Mouse (Mus musculus): ENCODE results near the gene Scnn1g. TPM values are rescaled to one million over a fixed set of nuclear protein-coding genes. Genes with fewer than 3 reads are reported as not detected.

Scnn1g gene
- polyA plus RNA-seq, 1 experiment from 2014 or later, result 0.91 TPM

- Histone ChIP-seq H3K4me3 (ENCODE audit: low read depth, low read length) (no peak overlapping the region), H3K9me3 (ENCODE audit: control insufficient read depth, low read depth, low read length) (no peaks in the 10 kb centered on the region), H3K9ac (replicated peaks; ENCODE audit: low read depth, low read length) (no peak overlapping the region), H3K27me3 (ENCODE audit: control insufficient read depth, insufficient read depth, low read length) (no peaks in the 10 kb centered on the region), H3K4me1 (ENCODE audit: control insufficient read depth, insufficient read depth, low read length) (no peaks in the 10 kb centered on the region), H3K36me3 (ENCODE audit: control insufficient read depth, insufficient read depth, low read length) (no peaks in the 10 kb centered on the region), H3K27ac (ENCODE audit: low read length) (no peak overlapping the region), H3K4me2 (replicated peaks; ENCODE audit: low read depth, low read length) (no peak overlapping the region)
- no peak for ATAC-seq (ENCODE audit: insufficient number of reproducible peaks, insufficient read depth, low FRiP score, low read depth)
- WGBS, result 77% methylated on average over 5 of the region's 5 CpGs
Measured at GRCm38 (mm10) chr7:121750244-121750643, 16.0 kb downstream of the Scnn1g start.

- Histone ChIP-seq H3K4me3 (ENCODE audit: low read depth, low read length) (no peak overlapping the region), H3K4me2 (replicated peaks; ENCODE audit: low read depth, low read length) (no peak overlapping the region), H3K9me3 (ENCODE audit: control insufficient read depth, low read depth, low read length) (no peaks in the 10 kb centered on the region), H3K36me3 (ENCODE audit: control insufficient read depth, insufficient read depth, low read length) (no peaks in the 10 kb centered on the region), H3K27me3 (ENCODE audit: control insufficient read depth, insufficient read depth, low read length) (no peaks in the 10 kb centered on the region), H3K27ac (ENCODE audit: low read length) (no peak overlapping the region), H3K4me1 (ENCODE audit: control insufficient read depth, insufficient read depth, low read length) (no peaks in the 10 kb centered on the region), H3K9ac (replicated peaks; ENCODE audit: low read depth, low read length) (no peak overlapping the region)
- WGBS, result 54% methylated on average over 8 of the region's 8 CpGs
- no peak for ATAC-seq (ENCODE audit: insufficient number of reproducible peaks, insufficient read depth, low FRiP score, low read depth)
Measured at GRCm38 (mm10) chr7:121754748-121755147, 20.5 kb downstream of the Scnn1g start.

- Histone ChIP-seq H3K9me3 (ENCODE audit: control insufficient read depth, low read depth, low read length) (no peaks in the 10 kb centered on the region), H3K27me3 (ENCODE audit: control insufficient read depth, insufficient read depth, low read length) (no peaks in the 10 kb centered on the region), H3K36me3 (ENCODE audit: control insufficient read depth, insufficient read depth, low read length) (no peaks in the 10 kb centered on the region), H3K4me2 (replicated peaks; ENCODE audit: low read depth, low read length) (no peak overlapping the region), H3K4me3 (ENCODE audit: low read depth, low read length) (no peak overlapping the region), H3K27ac (ENCODE audit: low read length) (no peak overlapping the region), H3K4me1 (ENCODE audit: control insufficient read depth, insufficient read depth, low read length) (no peaks in the 10 kb centered on the region), H3K9ac (replicated peaks; ENCODE audit: low read depth, low read length) (no peak overlapping the region)
- ATAC-seq (ENCODE audit: insufficient number of reproducible peaks, insufficient read depth, low FRiP score, low read depth), result peak; percentile 42; the same call in 1 of the 2 replicates
- 65% methylated on average over 4 of the region's 4 CpGs for WGBS
Measured at GRCm38 (mm10) chr7:121763328-121763727, 29.0 kb downstream of the Scnn1g start.

DNA sequence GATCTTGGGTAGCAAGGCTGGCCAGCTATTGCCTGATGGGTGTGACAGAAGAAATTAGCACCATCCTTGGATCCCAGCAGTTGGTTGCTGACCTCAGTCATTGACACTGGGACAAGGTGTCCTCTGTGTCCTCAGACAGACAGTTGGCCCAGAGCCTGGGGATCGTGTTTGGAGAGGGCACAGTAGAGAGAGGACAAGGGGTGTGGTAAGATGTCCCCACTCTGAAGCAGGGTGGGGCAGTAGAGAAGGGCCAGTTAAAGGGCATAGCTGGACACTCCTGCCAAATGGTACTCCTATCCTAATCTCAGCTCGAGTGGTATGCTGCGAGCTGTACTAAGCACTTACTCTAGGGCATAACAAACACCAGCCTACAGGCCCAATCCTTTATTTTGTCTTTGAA lies 33.6 kb downstream of the Scnn1g start:
- Histone ChIP-seq H3K4me3 (ENCODE audit: low read depth, low read length) (no peak overlapping the region), H3K36me3 (ENCODE audit: control insufficient read depth, insufficient read depth, low read length) (no peaks in the 10 kb centered on the region), H3K4me1 (ENCODE audit: control insufficient read depth, insufficient read depth, low read length) (no peaks in the 10 kb centered on the region), H3K9ac (replicated peaks; ENCODE audit: low read depth, low read length) (no peak overlapping the region), H3K4me2 (replicated peaks; ENCODE audit: low read depth, low read length) (no peak overlapping the region), H3K27ac (ENCODE audit: low read length) (no peak overlapping the region), H3K27me3 (ENCODE audit: control insufficient read depth, insufficient read depth, low read length) (no peaks in the 10 kb centered on the region), H3K9me3 (ENCODE audit: control insufficient read depth, low read depth, low read length) (no peaks in the 10 kb centered on the region)
- 65% methylated on average over 3 of the region's 3 CpGs for WGBS
- ATAC-seq (ENCODE audit: insufficient number of reproducible peaks, insufficient read depth, low FRiP score, low read depth), result no peak

GRCm38 (mm10) chr7:121768983-121769382 lies 34.7 kb downstream of the Scnn1g start:
- ATAC-seq (ENCODE audit: insufficient number of reproducible peaks, insufficient read depth, low FRiP score, low read depth), result no peak; the same call in 1 of the 2 replicates

GRCm38 (mm10) chr7:121778553-121778952 lies 44.3 kb downstream of the Scnn1g start:
- no peak overlapping the region for H3K27ac ChIP-seq (ENCODE audit: low read length)
- ATAC-seq (ENCODE audit: insufficient number of reproducible peaks, insufficient read depth, low FRiP score, low read depth), result 0 out of 2 replicates have a peak, but pooled peaks have one; percentile 49
- H3K4me2 ChIP-seq (replicated peaks; ENCODE audit: low read depth, low read length), result no peak overlapping the region
- H3K27me3 ChIP-seq (ENCODE audit: control insufficient read depth, insufficient read depth, low read length), result no peaks in the 10 kb centered on the region
- H3K36me3 ChIP-seq (ENCODE audit: control insufficient read depth, insufficient read depth, low read length), result no peaks in the 10 kb centered on the region
- no peak overlapping the region for H3K4me3 ChIP-seq (ENCODE audit: low read depth, low read length)
- no peaks in the 10 kb centered on the region for H3K9me3 ChIP-seq (ENCODE audit: control insufficient read depth, low read depth, low read length)
- no peak overlapping the region for H3K9ac ChIP-seq (replicated peaks; ENCODE audit: low read depth, low read length)
- no peaks in the 10 kb centered on the region for H3K4me1 ChIP-seq (ENCODE audit: control insufficient read depth, insufficient read depth, low read length)
- WGBS, result 43% methylated on average over 1 of the region's 1 CpGs

More at GRCm38 (mm10) chr7:121768983-121769382, 34.7 kb downstream of the Scnn1g start:
- Histone ChIP-seq H3K36me3 (ENCODE audit: control insufficient read depth, insufficient read depth, low read length) (no peaks in the 10 kb centered on the region), H3K27me3 (ENCODE audit: control insufficient read depth, insufficient read depth, low read length) (no peaks in the 10 kb centered on the region), H3K4me3 (ENCODE audit: low read depth, low read length) (no peak overlapping the region), H3K9ac (replicated peaks; ENCODE audit: low read depth, low read length) (no peak overlapping the region), H3K4me1 (ENCODE audit: control insufficient read depth, insufficient read depth, low read length) (no peaks in the 10 kb centered on the region), H3K4me2 (replicated peaks; ENCODE audit: low read depth, low read length) (no peak overlapping the region), H3K9me3 (ENCODE audit: control insufficient read depth, low read depth, low read length) (no peaks in the 10 kb centered on the region), H3K27ac (ENCODE audit: low read length) (no peak overlapping the region)
- WGBS, result 86% methylated on average over 9 of the region's 9 CpGs

DNA sequence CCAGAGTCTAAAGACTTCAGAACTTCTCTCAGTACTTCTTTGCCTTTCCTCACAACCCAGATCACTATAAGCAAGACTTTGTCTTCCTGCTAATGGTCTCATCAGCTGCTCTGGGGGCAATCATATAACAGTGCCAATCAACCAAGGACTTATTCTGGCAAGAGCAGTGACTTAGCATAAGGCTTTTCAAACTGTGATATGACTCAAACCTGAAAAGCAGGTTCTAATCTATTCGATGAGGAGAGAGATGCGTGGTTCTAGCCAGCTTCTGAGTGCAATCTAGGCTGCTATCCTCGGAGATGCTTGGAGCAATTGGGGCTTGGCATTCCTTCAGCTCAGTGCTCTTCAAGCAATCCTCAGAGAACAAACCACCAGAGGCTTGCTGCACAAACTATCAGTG lies 44.7 kb downstream of the Scnn1g start:
- H3K9ac ChIP-seq (replicated peaks; ENCODE audit: low read depth, low read length), result no peak overlapping the region
- H3K27me3 ChIP-seq (ENCODE audit: control insufficient read depth, insufficient read depth, low read length), result no peaks in the 10 kb centered on the region
- H3K9me3 ChIP-seq (ENCODE audit: control insufficient read depth, low read depth, low read length), result no peaks in the 10 kb centered on the region

DNA sequence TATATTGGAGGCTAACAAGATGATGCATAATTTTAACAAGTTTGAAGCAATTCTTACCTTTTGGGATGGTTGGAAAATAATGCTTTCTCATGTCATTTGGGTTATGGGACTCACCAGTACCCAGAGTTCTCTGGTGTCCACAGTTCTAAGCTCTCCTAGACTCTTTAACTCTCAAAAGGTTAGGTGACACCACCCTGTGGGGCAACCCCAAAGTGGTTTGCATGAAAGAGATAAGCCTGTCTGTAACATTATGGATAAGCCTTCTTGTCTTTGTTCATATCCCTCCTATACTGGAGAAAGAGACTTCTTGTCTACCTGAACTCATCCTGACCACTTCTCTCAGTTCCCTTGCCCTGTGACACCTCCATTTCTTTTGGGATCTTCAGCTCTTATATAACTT lies 45.1 kb downstream of the Scnn1g start:
- Histone ChIP-seq H3K27me3 (ENCODE audit: control insufficient read depth, insufficient read depth, low read length) (no peaks in the 10 kb centered on the region), H3K4me2 (replicated peaks; ENCODE audit: low read depth, low read length) (no peak overlapping the region), H3K27ac (ENCODE audit: low read length) (no peak overlapping the region), H3K36me3 (ENCODE audit: control insufficient read depth, insufficient read depth, low read length) (no peaks in the 10 kb centered on the region), H3K4me1 (ENCODE audit: control insufficient read depth, insufficient read depth, low read length) (no peaks in the 10 kb centered on the region), H3K9ac (replicated peaks; ENCODE audit: low read depth, low read length) (no peak overlapping the region), H3K4me3 (ENCODE audit: low read depth, low read length) (no peak overlapping the region), H3K9me3 (ENCODE audit: control insufficient read depth, low read depth, low read length) (no peaks in the 10 kb centered on the region)
- ATAC-seq (ENCODE audit: insufficient number of reproducible peaks, insufficient read depth, low FRiP score, low read depth), result no peak

More for the DNA sequence above, 44.7 kb downstream of the Scnn1g start:
- 77% methylated on average over 3 of the region's 3 CpGs for WGBS
- Histone ChIP-seq H3K4me2 (replicated peaks; ENCODE audit: low read depth, low read length) (no peak overlapping the region), H3K4me1 (ENCODE audit: control insufficient read depth, insufficient read depth, low read length) (no peaks in the 10 kb centered on the region), H3K4me3 (ENCODE audit: low read depth, low read length) (no peak overlapping the region), H3K27ac (ENCODE audit: low read length) (no peak overlapping the region), H3K36me3 (ENCODE audit: control insufficient read depth, insufficient read depth, low read length) (no peaks in the 10 kb centered on the region)
- ATAC-seq (ENCODE audit: insufficient number of reproducible peaks, insufficient read depth, low FRiP score, low read depth), result no peak

GRCm38 (mm10) chr7:121782188-121782909 lies 48.1 kb downstream of the Scnn1g start:
- no peak overlapping the region for H3K4me2 ChIP-seq (replicated peaks; ENCODE audit: low read depth, low read length)
- H3K9ac ChIP-seq (replicated peaks; ENCODE audit: low read depth, low read length), result no peak overlapping the region
- H3K36me3 ChIP-seq (ENCODE audit: control insufficient read depth, insufficient read depth, low read length), result no peaks in the 10 kb centered on the region
- no peak overlapping the region for H3K4me3 ChIP-seq (ENCODE audit: low read depth, low read length)
- no peak for ATAC-seq (ENCODE audit: insufficient number of reproducible peaks, insufficient read depth, low FRiP score, low read depth)
- H3K9me3 ChIP-seq (ENCODE audit: control insufficient read depth, low read depth, low read length), result no peaks in the 10 kb centered on the region
- H3K27ac ChIP-seq (ENCODE audit: low read length), result no peak overlapping the region
- H3K27me3 ChIP-seq (ENCODE audit: control insufficient read depth, insufficient read depth, low read length), result no peaks in the 10 kb centered on the region
- WGBS, result 55% methylated on average over 3 of the region's 3 CpGs
- no peaks in the 10 kb centered on the region for H3K4me1 ChIP-seq (ENCODE audit: control insufficient read depth, insufficient read depth, low read length)

Data from stomach, embryonic 14.5 days (tissue).